Mouse (Mus musculus): ENCODE results near the gene Mlh1. TPM values are rescaled to one million over a fixed set of nuclear protein-coding genes. Genes with fewer than 3 reads are reported as not detected.

Mlh1 gene
- 1 to 10 TPM; 4.4 to 8.7 TPM for total RNA-seq (2021)
- long read RNA-seq, experiment 1, partial matches to known transcripts = 0 of 2 reads
- long read RNA-seq, experiment 1, other reads (novel, unspliced or antisense) = 1 of 2 reads
- long read RNA-seq, experiment 2, partial matches to known transcripts = 1 of 5 reads
- long read RNA-seq, experiment 2, other reads (novel, unspliced or antisense) = 3 of 5 reads

- peak; percentile 99 for DNase-seq
Measured at GRCm38 (mm10) chr9:111271434-111272160, at the start of gene Mlh1, which contains the start of gene Epm2aip1. Gene Mlh1, minus strand, starts transcription at chr9:111271791. Gene Epm2aip1, plus strand, starts transcription at chr9:111271929.

GRCm38 (mm10) chr9:111320912-111321311 is 49.3 kb upstream of the Mlh1 start:
- no peak for DNase-seq

GRCm38 (mm10) chr9:111314219-111314618 is 42.6 kb upstream of the Mlh1 start:
- no peak for DNase-seq

- DNase-seq = no peak
Measured at GRCm38 (mm10) chr9:111313793-111314192, 42.2 kb upstream of the Mlh1 start.

- no peak for DNase-seq
Measured at GRCm38 (mm10) chr9:111313299-111313698, 41.7 kb upstream of the Mlh1 start.

- DNase-seq = no peak
Measured at GRCm38 (mm10) chr9:111312442-111313141, 41.0 kb upstream of the Mlh1 start.

- no peak for DNase-seq
Measured at GRCm38 (mm10) chr9:111311843-111312441, 40.4 kb upstream of the Mlh1 start.

- no peak for DNase-seq
Measured at GRCm38 (mm10) chr9:111311031-111311842, 39.6 kb upstream of the Mlh1 start, which contains the start of gene Trank1. Gene Trank1, plus strand, starts transcription at chr9:111311739.

GRCm38 (mm10) chr9:111306142-111306541 is 34.6 kb upstream of the Mlh1 start:
- no peak for DNase-seq

- DNase-seq = no peak
Measured at GRCm38 (mm10) chr9:111304036-111304435, 32.4 kb upstream of the Mlh1 start.

GRCm38 (mm10) chr9:111302196-111302831 is 30.7 kb upstream of the Mlh1 start:
- DNase-seq = no peak

- no peak for DNase-seq
Measured at GRCm38 (mm10) chr9:111298606-111299005, 27.0 kb upstream of the Mlh1 start.

- DNase-seq = no peak
Measured at GRCm38 (mm10) chr9:111296433-111296832, 24.8 kb upstream of the Mlh1 start.

- DNase-seq = no peak
Measured at GRCm38 (mm10) chr9:111295323-111295722, 23.7 kb upstream of the Mlh1 start.

GRCm38 (mm10) chr9:111294911-111295310 is 23.3 kb upstream of the Mlh1 start:
- no peak for DNase-seq

GRCm38 (mm10) chr9:111293234-111293633 is 21.6 kb upstream of the Mlh1 start:
- DNase-seq = no peak

- DNase-seq = no peak
Measured at GRCm38 (mm10) chr9:111290539-111291100, 19.0 kb upstream of the Mlh1 start.

- peak; percentile 78 for DNase-seq
Measured at GRCm38 (mm10) chr9:111289832-111290339, 18.3 kb upstream of the Mlh1 start.

- DNase-seq = no peak
Measured at GRCm38 (mm10) chr9:111289294-111289831, 17.8 kb upstream of the Mlh1 start.

- DNase-seq = no peak
Measured at GRCm38 (mm10) chr9:111287956-111288355, 16.4 kb upstream of the Mlh1 start.

All from gastrocnemius, postnatal 25 days (tissue).